Mouse (Mus musculus): ENCODE data around the gene Tmem206.

DNA sequence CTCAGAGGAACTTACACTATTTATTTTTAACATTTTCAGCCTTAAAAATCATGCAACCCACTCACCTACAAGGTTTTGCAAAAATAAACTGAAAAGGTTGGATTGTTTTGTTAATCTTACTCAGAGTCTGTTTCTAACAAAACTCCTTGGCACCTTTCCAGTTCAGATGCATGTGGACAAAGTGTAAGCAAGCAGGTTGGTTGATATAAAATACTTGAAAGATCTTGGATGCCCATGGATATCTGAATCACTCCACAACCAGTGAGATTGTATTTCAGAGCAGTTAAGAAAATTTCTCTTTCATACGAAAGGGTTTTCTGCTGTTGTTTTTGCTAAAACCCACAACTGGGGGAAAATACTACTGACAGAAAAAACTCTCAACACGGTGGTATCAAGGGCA lies 68.4 kb downstream of the Tmem206 start:
- TF ChIP-seq CTCF (IDR thresholded peaks at IDR 0.05; ENCODE audit: low read depth) (no peak), EP300 (IDR thresholded peaks at IDR 0.05; ENCODE audit: low read depth) (no peak)

Measured in liver, embryonic 14.5 days (tissue).